Mouse (Mus musculus) hindlimb bud, embryonic 11.5 days (tissue): ENCODE data around the gene Cul9.
"Not testable (repeated sequence)": the region's sequence is repeated elsewhere in the genome, so short reads cannot be mapped to it uniquely, and the experiment has no call there.

Experiments used
- DNase-seq: peaks from one replicate; pipeline ENCODE4 v3.0.0-alpha.2; 2012; ENCODE audit warnings: low read depth, low spot score; ENCODE audit errors: extremely low spot score

Cul9 gene

GRCm38 (mm10) chr17:46505617-46506016, 40.6 kb downstream of the Cul9 start:
- no peak for DNase-seq

DNA sequence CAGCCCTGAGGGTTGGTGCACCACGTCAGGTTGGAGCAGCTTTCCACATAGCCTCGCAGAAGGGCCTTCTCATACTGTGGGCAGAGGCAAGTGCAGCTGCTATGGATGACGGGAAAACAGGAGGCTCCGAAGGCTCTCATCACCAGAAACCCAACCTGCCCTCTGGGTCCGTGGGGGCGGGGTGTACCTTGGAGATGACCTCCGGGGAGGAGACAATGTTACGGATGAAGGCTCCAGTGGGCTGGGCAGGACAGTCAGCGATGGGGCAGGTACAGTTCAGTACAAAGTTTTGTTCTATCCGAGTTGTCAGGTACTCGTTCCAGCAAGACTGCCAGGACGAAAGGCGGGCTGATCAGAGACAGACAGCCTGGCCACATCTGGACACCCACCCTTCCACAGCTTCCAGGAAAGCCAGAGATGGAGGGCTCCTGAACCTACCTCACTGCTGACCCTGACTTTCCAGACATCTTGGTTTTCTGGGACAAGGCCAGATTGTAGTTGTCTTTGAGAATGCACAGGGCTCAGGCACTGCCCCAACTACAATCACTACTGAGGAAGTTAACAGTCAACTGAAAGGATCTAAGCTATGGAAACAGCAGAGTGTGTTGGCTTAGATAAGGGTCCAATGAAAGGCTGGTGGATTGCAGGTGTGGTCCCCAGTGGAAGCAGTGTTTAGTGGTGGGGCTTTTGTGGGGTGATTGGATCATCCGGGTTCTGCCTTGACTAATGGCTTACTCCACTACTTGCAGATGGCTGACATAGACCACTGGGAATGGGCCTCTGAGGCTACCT, 42.1 kb downstream of the Cul9 start:
- no peak for DNase-seq

- no peak for DNase-seq
These were observed 43.4 kb downstream of the Cul9 start for GRCm38 (mm10) chr17:46502775-46503174.

- no peak for DNase-seq
These were observed 48.2 kb downstream of the Cul9 start for GRCm38 (mm10) chr17:46497956-46498355.

- DNase-seq = peak; percentile 49
These were observed 49.4 kb downstream of the Cul9 start, which contains the start of gene Dnph1 for GRCm38 (mm10) chr17:46496623-46497434. Gene Dnph1, plus strand, starts transcription at chr17:46496711.

- DNase-seq = not testable (repeated sequence)
These were observed 50.1 kb downstream of the Cul9 start for GRCm38 (mm10) chr17:46496081-46496480.

DNA sequence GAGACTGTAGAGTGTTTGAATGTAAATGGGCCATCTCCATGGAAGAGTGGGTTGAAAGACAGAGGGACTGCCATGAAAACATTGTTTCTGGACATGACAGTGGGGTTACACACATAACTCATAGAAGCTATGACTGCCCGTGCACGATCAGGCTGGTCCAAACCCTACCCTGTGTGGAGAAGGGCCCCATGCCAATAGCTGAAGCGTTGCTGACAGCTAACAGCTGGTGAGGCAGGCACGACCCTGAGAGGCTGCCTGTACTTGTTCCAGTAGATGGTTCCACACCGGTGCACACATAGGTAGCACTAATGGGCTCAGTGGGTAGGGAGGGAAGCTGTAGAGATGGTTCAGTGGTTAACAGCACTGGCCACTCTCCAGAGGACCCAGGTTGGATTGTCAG, 50.7 kb downstream of the Cul9 start:
- no peak for DNase-seq

DNA sequence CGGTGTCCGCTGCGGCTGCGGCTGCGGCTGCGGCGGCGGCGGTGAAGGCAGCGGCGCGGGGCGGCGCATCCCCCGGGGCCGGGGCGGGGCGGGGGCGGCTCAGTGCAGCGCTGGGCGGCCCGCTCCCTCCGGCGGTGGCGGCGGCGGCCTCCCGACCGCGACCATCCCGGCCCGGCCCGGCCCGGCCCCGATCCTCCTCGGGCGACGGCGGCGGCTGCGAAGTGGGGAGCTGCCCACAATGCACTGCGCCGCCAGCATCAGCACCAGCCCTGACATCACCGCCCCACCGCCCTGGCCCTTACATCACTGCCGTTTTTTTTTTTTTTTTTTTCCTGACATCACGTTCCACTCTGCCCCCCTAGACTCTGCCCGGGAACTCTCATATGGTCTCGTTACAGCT, 58.8 kb downstream of the Cul9 start, which contains the start of gene Ttbk1:
Gene Ttbk1 (minus strand): TSS at position 245 of the 400 bp plus-strand sequence.
- no peak for DNase-seq

- no peak for DNase-seq
These were observed 59.2 kb downstream of the Cul9 start for GRCm38 (mm10) chr17:46486995-46487394.

DNA sequence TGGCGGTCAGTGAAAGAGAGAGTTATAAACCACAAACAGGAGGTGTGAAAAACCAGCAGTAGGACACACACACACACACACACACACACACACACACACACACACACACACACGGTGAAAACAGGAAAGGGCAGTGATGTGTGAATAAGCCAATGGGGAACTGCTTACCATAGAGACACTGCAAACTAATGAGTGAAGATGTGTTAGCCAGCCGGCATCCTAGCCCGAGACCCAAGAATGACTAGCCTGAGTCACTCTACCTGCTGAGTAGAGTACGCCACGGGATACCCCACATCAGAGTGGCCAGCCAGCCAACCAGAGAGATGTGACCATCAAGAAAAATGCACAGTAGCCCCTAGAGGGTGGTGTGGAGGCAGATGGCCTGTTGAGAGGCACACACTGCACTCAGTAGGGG, 61.7 kb downstream of the Cul9 start:
- no peak for DNase-seq

DNA sequence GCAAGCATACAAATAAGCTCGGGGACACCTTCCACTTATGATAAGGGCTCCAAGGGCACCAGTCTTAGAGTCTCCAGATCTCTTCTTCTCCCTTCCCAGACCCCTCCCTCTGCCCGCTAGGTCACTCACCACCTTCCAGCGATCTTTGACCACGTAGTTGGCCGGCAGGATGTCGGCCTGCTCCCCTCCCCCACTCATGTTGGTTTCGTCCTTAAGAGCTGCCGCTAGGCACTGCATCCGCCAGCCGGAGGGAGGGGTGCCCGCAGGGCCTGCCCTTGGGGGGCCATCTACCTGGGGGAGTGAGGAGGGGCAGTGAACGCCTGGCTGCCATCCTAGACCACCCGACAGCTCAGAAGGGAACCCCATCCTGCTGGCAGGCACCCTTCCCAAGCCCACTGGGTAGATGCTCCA, 62.2 kb downstream of the Cul9 start:
- no peak for DNase-seq

GRCm38 (mm10) chr17:46483561-46484001, 62.6 kb downstream of the Cul9 start:
- no peak for DNase-seq

DNA sequence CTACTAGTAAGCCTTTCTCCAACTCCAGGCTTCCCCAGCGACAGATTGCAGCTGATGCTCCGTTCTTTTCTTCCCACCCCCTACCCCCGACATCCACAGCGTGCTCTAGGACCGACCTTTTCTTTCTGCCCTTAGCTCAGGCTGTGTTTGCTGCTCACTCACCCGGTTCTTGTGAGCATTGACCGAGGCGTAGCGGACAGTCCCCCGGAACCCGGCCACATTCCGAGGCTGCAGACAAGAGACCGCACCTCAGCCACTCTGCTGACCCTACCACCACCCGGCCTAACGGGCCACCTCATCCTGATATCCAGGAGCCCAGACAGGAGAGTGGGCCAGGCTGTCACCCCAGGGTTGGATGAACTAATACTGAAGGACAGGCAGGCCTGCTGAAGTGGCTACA, 68.9 kb downstream of the Cul9 start:
- DNase-seq = no peak

DNA sequence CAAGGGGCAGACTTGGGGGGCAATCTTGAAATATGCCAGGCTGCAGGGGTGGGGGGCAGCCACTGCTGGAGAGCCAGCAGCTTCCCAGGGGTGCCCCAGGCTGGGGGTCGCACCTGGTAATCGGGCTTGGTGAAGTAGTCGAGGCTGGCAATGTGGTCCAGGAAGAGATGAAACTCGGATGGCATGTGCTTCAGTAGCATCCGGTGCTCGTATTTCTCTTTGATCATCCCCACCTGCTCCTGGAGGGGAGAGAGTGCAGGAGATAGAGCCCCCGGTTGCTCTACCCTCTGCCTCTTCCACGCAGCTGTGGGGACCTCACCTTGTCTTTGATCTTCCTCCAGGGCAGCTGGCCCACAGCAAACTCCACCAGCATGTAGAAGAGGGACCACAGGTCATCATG, 69.6 kb downstream of the Cul9 start:
- no peak for DNase-seq

DNA sequence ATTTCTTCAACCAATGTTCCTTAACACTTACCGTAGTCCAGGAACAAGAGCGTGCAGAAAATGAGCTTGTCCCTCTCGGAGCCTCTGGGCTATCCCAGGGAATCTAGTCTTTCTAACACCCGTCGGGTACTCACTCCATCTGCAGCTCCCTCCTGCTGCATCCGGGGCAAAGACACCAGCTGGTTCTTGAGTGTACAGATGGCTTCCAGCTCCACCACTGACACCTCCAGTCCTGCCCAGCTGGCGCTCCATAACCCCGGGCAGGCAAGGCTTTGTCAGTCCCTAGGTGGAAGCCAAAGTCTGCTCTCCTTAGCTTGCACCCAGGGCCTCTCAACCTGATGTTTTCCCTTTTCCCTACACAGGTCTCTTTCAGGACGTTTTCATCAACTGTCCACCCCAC, 78.4 kb downstream of the Cul9 start:
- no peak for DNase-seq

DNA sequence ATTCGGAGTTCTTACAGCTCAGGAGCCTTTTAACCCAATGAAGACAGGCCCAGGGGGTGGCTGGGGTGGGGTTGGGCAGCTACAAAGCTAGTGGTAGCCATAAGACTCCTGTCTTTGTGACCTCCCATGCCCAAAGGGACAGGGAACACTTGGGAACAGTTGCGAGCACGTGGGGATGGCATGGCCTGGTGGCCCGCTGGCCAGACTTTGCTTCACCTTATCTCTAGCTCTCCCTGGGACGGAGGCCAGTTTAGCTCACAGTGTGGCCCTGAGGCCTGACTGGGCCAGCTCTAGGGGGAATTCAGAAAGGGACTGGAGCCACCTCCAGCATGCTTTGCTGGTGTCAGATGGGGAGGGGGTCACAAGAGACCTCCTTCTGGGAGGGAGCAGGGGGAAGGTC, 84.0 kb downstream of the Cul9 start:
- DNase-seq = no peak

GRCm38 (mm10) chr17:46461347-46461746, 84.8 kb downstream of the Cul9 start:
- no peak for DNase-seq

DNA sequence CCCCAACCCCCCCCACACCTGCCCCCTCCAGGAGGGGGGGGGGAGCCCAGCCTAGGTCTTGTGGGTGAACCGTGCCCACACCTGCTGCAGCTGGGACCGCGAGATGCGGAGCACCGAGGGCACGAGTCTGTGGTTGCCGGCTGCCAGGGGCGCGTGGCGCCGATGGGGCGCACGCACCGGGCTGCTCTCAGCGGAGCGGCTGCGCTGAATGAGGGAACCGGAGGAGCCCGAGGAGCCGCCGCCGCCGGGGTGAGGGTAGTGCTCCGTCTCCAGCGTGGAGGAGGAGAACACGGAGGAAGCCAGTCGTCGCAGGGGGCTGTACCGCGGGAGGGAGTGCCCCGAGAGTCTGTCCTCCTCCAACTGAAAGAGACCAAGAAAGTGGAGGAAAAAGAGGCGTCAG, 85.5 kb downstream of the Cul9 start:
- no peak for DNase-seq

- DNase-seq = no peak
These were observed 87.7 kb downstream of the Cul9 start for GRCm38 (mm10) chr17:46458439-46458838.

DNA sequence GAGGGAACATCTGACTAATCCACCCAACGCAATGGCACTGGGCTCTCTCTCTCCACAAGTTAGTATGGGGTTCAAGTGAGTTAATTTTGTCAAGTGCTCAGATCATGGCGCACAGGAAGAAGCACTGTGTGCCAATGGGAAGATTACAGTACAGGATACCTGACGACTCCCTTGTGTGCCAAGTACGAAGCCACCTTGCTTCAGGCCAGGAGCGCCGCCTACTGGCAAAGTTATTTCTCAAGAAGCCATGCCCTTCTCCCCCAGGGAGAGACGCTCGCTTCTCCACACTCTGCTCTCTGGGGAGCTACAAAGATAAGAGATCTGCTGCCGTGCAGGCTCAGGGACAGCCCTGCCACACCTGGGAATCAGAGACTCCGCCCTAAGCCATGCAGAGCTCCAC, 88.4 kb downstream of the Cul9 start:
- no peak for DNase-seq

DNA sequence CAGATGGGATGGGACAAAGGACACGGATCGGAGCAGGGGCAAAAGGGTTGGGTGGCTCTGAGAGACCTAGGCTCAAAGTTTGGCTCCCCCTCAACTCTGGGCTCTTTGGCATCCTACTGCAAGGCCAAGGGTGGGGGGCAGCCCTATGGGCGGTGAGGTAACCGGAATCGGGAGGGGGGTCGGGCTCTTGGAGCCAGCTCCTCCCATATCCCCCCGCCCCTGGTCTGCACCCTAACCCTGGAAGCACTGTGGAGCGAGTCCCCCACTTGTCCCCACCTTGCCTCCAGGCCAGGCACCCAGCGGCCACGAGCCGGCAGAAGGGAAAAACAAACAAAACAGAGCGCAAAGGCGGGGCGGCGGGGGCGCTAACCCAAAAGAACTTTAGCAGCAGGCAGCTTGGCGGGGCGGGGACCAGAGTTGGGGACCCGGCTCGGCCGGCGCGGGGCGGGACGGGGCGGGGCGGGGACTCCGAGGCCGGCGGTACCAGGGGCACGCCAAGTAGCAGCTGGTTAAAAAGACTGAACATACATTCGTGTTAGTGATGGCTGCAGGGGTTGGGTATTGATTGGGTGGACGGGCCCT, 91.0 kb downstream of the Cul9 start:
- DNase-seq = no peak

- DNase-seq = no peak
These were observed 91.6 kb downstream of the Cul9 start for GRCm38 (mm10) chr17:46454539-46454938.
